Mouse (Mus musculus): ENCODE measurements around the gene Tef. TPM values are rescaled to one million over a fixed set of nuclear protein-coding genes. Genes with fewer than 3 reads are reported as not detected.

The Tef gene
- total and polyA plus RNA-seq, 3 experiments, result 28.1 to 75.8 (median 61.5) TPM

GRCm38 (mm10) chr15:81835007-81835880 lies 33.0 kb downstream of the Tef start:
- Histone ChIP-seq H3K36me3 (replicated peaks) (no peaks in the 10 kb centered on the region), H3K4me1 (ENCODE audit: insufficient read depth, low read depth, low read length) (peaks cover 38% of the 10 kb centered on the region), H3K9me3 (replicated peaks) (no peaks in the 10 kb centered on the region), H3K4me3 (ENCODE audit: low read depth, low read length) (no peak overlapping the region), H3K27me3 (ENCODE audit: insufficient read depth, low read length) (peaks cover 55% of the 10 kb centered on the region)
- DNase-seq (ENCODE audit: low spot score), result no peak
- no peak for ATAC-seq (ENCODE audit: extremely low read depth, insufficient number of reproducible peaks, low FRiP score, poor library complexity, severe bottlenecking)
- TF ChIP-seq CTCF (IDR thresholded peaks at IDR 0.05; ENCODE audit: low read depth, low read length) (no peak), GATA1 (IDR thresholded peaks at IDR 0.05; ENCODE audit: borderline replicate concordance, low read length) (no peak), TAL1 (conservative IDR thresholded peaks at IDR 0.05; ENCODE audit: low read depth, low read length) (no peak), GATA2 (IDR thresholded peaks at IDR 0.05; ENCODE audit: borderline replicate concordance, low read depth, low read length) (no peak)

DNA sequence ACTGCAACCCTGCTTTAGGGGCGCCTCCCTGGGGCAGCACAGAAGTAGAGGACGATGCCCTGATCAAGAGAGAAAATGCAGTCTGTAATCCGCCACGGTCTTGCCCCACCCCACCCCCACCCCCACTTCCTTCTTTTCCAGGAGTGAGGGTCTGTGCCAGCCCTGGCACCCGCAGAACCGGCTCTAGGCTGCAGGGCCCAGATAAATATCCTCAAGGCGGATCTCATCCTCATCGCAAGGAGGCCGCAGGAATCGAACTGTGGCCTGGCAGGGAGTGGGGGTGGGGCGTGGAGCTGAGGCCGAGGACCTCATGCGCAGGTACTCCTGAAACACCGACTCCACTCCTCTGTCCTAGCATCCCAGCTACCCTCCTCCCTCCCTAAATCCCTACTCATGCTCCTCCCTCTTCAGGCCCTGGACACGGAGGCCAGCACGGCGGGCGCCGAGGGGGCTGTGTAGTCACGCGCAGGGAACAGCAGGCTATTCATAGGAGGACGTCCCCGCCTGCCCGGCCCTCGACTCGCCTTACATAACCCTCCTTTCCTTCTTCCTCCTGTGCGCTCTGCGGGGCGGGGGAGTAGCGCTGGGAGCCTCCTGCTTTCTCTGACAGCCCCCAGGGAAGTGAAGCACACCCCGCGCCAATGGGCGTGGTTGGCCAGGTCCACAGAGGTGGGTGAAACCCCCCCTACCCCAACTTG lies 34.1 kb downstream of the Tef start:
- H3K9me3 ChIP-seq (replicated peaks), result no peaks in the 10 kb centered on the region
- peaks cover 59% of the 10 kb centered on the region for H3K27me3 ChIP-seq (ENCODE audit: insufficient read depth, low read length)
- no peak for DNase-seq (ENCODE audit: low spot score)
- ATAC-seq (ENCODE audit: extremely low read depth, insufficient number of reproducible peaks, low FRiP score, poor library complexity, severe bottlenecking), result no peak
- peaks cover 31% of the 10 kb centered on the region for H3K4me1 ChIP-seq (ENCODE audit: insufficient read depth, low read depth, low read length)
- no peaks in the 10 kb centered on the region for H3K36me3 ChIP-seq (replicated peaks)
- TF ChIP-seq TAL1 (conservative IDR thresholded peaks at IDR 0.05; ENCODE audit: low read depth, low read length) (no peak), CTCF (IDR thresholded peaks at IDR 0.05; ENCODE audit: low read depth, low read length) (no peak), POLR2AphosphoS5 (IDR thresholded peaks at IDR 0.05; ENCODE audit: insufficient replicate concordance, low read depth, low read length) (no peak), GATA1 (IDR thresholded peaks at IDR 0.05; ENCODE audit: borderline replicate concordance, low read length) (no peak), GATA2 (IDR thresholded peaks at IDR 0.05; ENCODE audit: borderline replicate concordance, low read depth, low read length) (no peak)
- H3K4me3 ChIP-seq (ENCODE audit: low read depth, low read length), result peak overlapping the region; percentile 36; the same call in 1 of the 2 replicates

- DNase-seq (ENCODE audit: low spot score) (no peak), ATAC-seq (ENCODE audit: extremely low read depth, insufficient number of reproducible peaks, low FRiP score, poor library complexity, severe bottlenecking) (no peak)
- peaks cover 27% of the 10 kb centered on the region for H3K4me1 ChIP-seq (ENCODE audit: insufficient read depth, low read depth, low read length)
- H3K36me3 ChIP-seq (replicated peaks), result no peaks in the 10 kb centered on the region
- H3K9me3 ChIP-seq (replicated peaks), result no peaks in the 10 kb centered on the region
- no peak overlapping the region for H3K4me3 ChIP-seq (ENCODE audit: low read depth, low read length)
- peaks cover 62% of the 10 kb centered on the region for H3K27me3 ChIP-seq (ENCODE audit: insufficient read depth, low read length)
- no peak for TF ChIP-seq GATA1 (IDR thresholded peaks at IDR 0.05; ENCODE audit: borderline replicate concordance, low read length)
- no peak for TF ChIP-seq TAL1 (conservative IDR thresholded peaks at IDR 0.05; ENCODE audit: low read depth, low read length)
- no peak for TF ChIP-seq POLR2AphosphoS5 (IDR thresholded peaks at IDR 0.05; ENCODE audit: insufficient replicate concordance, low read depth, low read length)
- no peak for TF ChIP-seq GATA2 (IDR thresholded peaks at IDR 0.05; ENCODE audit: borderline replicate concordance, low read depth, low read length)
- TF ChIP-seq CTCF (IDR thresholded peaks at IDR 0.05; ENCODE audit: low read depth, low read length), result no peak
Observed at GRCm38 (mm10) chr15:81836966-81837920, 35.0 kb downstream of the Tef start.

- H3K4me1 ChIP-seq (ENCODE audit: insufficient read depth, low read depth, low read length), result peaks cover 27% of the 10 kb centered on the region
- no peak overlapping the region for H3K4me3 ChIP-seq (ENCODE audit: low read depth, low read length)
- no peaks in the 10 kb centered on the region for H3K36me3 ChIP-seq (replicated peaks)
- DNase-seq (ENCODE audit: low spot score) (no peak), ATAC-seq (ENCODE audit: extremely low read depth, insufficient number of reproducible peaks, low FRiP score, poor library complexity, severe bottlenecking) (no peak)
- peaks cover 67% of the 10 kb centered on the region for H3K27me3 ChIP-seq (ENCODE audit: insufficient read depth, low read length)
- TF ChIP-seq GATA2 (IDR thresholded peaks at IDR 0.05; ENCODE audit: borderline replicate concordance, low read depth, low read length), result no peak
- no peak for TF ChIP-seq CTCF (IDR thresholded peaks at IDR 0.05; ENCODE audit: low read depth, low read length)
- TF ChIP-seq POLR2AphosphoS5 (IDR thresholded peaks at IDR 0.05; ENCODE audit: insufficient replicate concordance, low read depth, low read length), result no peak
- no peak for TF ChIP-seq TAL1 (conservative IDR thresholded peaks at IDR 0.05; ENCODE audit: low read depth, low read length)
- TF ChIP-seq GATA1 (IDR thresholded peaks at IDR 0.05; ENCODE audit: borderline replicate concordance, low read length), result no peak
- H3K9me3 ChIP-seq (replicated peaks), result no peaks in the 10 kb centered on the region
Observed at GRCm38 (mm10) chr15:81838554-81839235, 36.5 kb downstream of the Tef start.

GRCm38 (mm10) chr15:81839634-81840033 lies 37.4 kb downstream of the Tef start:
- Histone ChIP-seq H3K27me3 (ENCODE audit: insufficient read depth, low read length) (peaks cover 57% of the 10 kb centered on the region), H3K4me1 (ENCODE audit: insufficient read depth, low read depth, low read length) (peaks cover 27% of the 10 kb centered on the region), H3K36me3 (replicated peaks) (no peaks in the 10 kb centered on the region), H3K4me3 (ENCODE audit: low read depth, low read length) (no peak overlapping the region), H3K9me3 (replicated peaks) (no peaks in the 10 kb centered on the region)
- DNase-seq (ENCODE audit: low spot score) (no peak), ATAC-seq (ENCODE audit: extremely low read depth, insufficient number of reproducible peaks, low FRiP score, poor library complexity, severe bottlenecking) (no peak)
- TF ChIP-seq GATA2 (IDR thresholded peaks at IDR 0.05; ENCODE audit: borderline replicate concordance, low read depth, low read length) (no peak), TAL1 (conservative IDR thresholded peaks at IDR 0.05; ENCODE audit: low read depth, low read length) (no peak), GATA1 (IDR thresholded peaks at IDR 0.05; ENCODE audit: borderline replicate concordance, low read length) (no peak), CTCF (IDR thresholded peaks at IDR 0.05; ENCODE audit: low read depth, low read length) (no peak), POLR2AphosphoS5 (IDR thresholded peaks at IDR 0.05; ENCODE audit: insufficient replicate concordance, low read depth, low read length) (no peak)
